Mouse (Mus musculus): ENCODE data around the gene Asb8. TPM values are rescaled to one million over a fixed set of nuclear protein-coding genes. Genes with fewer than 3 reads are reported as not detected.

Asb8 gene
- polyA plus RNA-seq, 1 experiment from 2014 or later = 40.7 TPM

DNA sequence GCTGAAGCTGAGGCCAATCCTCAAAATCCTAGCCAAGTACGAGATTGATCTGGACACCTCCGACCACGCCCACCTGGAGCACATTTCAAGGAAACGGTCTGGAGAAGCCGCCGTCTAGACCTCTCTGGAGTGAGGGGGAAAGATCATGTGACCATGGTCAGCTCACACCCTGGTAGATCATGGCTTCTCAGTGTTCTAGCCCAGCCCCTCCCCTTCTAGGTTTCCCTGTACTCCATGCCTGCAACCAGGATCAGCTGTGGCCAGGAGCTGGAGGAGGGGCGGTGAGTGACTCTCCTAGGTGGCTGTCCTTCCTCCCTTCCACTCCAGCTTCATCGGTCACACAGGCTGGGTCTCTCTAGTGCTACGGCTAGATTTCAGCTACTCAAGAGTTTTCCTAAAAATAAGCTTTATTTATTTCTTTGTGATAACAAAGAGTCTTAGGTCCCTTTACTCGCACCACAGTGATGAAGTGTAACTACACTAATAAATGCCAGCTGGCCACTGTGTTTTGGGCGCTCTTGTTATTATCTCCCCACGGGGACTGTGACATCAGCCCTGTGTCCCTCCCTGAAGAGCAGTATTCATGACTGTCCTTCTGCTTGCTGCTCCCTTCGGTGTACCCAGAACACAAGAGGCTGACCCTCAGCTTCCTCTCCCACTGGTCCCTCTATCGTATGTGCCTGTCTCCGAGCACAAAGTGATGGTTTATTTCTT, 33.3 kb downstream of the Asb8 start:
- Histone ChIP-seq H3K27me3 (ENCODE audit: poor library complexity, severe bottlenecking) (no peaks in the 10 kb centered on the region), H3K4me3 (no peak overlapping the region), H3K27ac (no peak overlapping the region), H3K36me3 (replicated peaks) (peaks cover 100% of the 10 kb centered on the region), H3K9me3 (no peaks in the 10 kb centered on the region), H3K4me1 (no peaks in the 10 kb centered on the region)
- DNase-seq (ENCODE audit: extremely low spot score, low spot score) = no peak
- 91% methylated on average over 15 of the region's 15 CpGs for WGBS

DNA sequence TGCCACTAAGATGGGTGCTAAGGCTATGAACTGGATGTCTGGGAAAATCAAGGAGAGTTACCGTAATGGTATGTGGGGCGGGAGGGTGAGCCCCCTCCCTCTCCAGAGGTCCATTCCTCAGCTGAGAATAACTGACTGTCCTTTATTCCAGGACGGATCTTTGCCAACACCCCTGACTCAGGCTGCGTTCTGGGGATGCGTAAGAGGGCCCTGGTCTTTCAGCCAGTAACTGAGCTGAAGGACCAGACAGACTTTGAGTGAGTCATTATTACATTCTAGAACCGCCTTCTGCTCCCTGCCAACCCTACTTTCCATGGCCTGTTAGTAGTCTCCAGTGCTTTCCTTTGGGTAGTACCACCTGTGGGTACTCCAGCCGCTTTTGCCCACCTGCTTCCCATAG, 34.0 kb downstream of the Asb8 start:
- H3K27ac ChIP-seq = no peak overlapping the region
- no peaks in the 10 kb centered on the region for H3K27me3 ChIP-seq (ENCODE audit: poor library complexity, severe bottlenecking)
- no peaks in the 10 kb centered on the region for H3K9me3 ChIP-seq
- no peaks in the 10 kb centered on the region for H3K4me1 ChIP-seq
- no peak for DNase-seq (ENCODE audit: extremely low spot score, low spot score)
- WGBS = 90% methylated on average over 7 of the region's 7 CpGs
- H3K36me3 ChIP-seq (replicated peaks) = peaks cover 100% of the 10 kb centered on the region
- no peak overlapping the region for H3K4me3 ChIP-seq

DNA sequence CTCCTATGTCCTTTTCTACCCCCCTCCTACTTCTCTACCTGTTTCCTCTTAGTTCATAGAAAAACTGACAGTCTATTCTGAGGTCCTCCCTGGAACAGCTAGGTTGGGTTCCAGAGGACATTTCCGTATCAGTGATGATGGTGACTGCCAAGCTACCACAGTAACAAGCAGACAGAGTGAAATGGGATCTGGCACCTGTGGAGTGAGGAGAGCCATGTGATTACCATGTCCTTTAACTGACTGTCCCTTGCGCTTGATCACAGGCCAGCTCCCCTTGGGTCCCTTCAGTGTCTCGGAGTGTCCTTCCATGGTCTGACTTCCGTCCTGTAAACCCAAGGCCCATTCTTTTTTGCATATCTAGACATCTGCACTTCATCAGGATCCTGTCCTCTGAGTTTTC, 34.4 kb downstream of the Asb8 start:
- H3K9me3 ChIP-seq = no peaks in the 10 kb centered on the region
- H3K27ac ChIP-seq = no peak overlapping the region
- H3K4me1 ChIP-seq = no peaks in the 10 kb centered on the region
- H3K4me3 ChIP-seq = no peak overlapping the region
- peaks cover 100% of the 10 kb centered on the region for H3K36me3 ChIP-seq (replicated peaks)
- no peak for DNase-seq (ENCODE audit: extremely low spot score, low spot score)
- H3K27me3 ChIP-seq (ENCODE audit: poor library complexity, severe bottlenecking) = no peaks in the 10 kb centered on the region
- WGBS = 95% methylated on average over 4 of the region's 4 CpGs

DNA sequence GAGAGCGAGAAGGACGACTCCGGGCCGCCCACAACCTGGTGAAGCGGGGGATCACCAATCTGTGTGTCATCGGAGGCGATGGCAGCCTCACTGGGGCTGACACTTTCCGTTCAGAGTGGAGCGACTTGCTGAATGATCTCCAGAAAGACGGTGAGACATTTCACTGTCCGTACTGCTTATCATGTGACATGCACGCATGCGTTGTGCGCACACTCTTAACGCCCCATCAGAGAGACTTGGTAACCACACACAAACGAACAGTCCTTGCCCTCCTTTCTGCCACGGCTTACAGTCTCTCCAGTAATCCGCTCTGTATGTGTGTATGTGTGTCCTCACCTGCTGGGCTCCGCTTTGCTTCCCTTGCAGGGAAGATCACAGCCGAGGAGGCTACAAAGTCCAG, 44.6 kb downstream of the Asb8 start:
- Histone ChIP-seq H3K27ac (no peak overlapping the region), H3K4me1 (no peaks in the 10 kb centered on the region), H3K4me3 (no peak overlapping the region), H3K27me3 (ENCODE audit: poor library complexity, severe bottlenecking) (no peaks in the 10 kb centered on the region), H3K9me3 (no peaks in the 10 kb centered on the region), H3K36me3 (replicated peaks) (peaks cover 93% of the 10 kb centered on the region)
- WGBS = 96% methylated on average over 20 of the region's 20 CpGs
- DNase-seq (ENCODE audit: extremely low spot score, low spot score) = no peak

GRCm38 (mm10) chr15:98119363-98119762, 46.1 kb downstream of the Asb8 start:
- H3K36me3 ChIP-seq (replicated peaks) = peaks cover 93% of the 10 kb centered on the region
- H3K9me3 ChIP-seq = no peaks in the 10 kb centered on the region
- DNase-seq (ENCODE audit: extremely low spot score, low spot score) = no peak
- H3K27ac ChIP-seq = no peak overlapping the region
- H3K4me3 ChIP-seq = no peak overlapping the region
- no peaks in the 10 kb centered on the region for H3K27me3 ChIP-seq (ENCODE audit: poor library complexity, severe bottlenecking)
- no peaks in the 10 kb centered on the region for H3K4me1 ChIP-seq
- WGBS = 89% methylated on average over 12 of the region's 12 CpGs

- Histone ChIP-seq H3K9me3 (no peaks in the 10 kb centered on the region), H3K27me3 (ENCODE audit: poor library complexity, severe bottlenecking) (no peaks in the 10 kb centered on the region), H3K4me3 (no peak overlapping the region), H3K4me1 (no peaks in the 10 kb centered on the region), H3K27ac (no peak overlapping the region), H3K36me3 (replicated peaks) (peaks cover 81% of the 10 kb centered on the region)
- 93% methylated on average over 5 of the region's 5 CpGs for WGBS
- DNase-seq (ENCODE audit: extremely low spot score, low spot score) = no peak
Observed at GRCm38 (mm10) chr15:98116287-98116686, 49.1 kb downstream of the Asb8 start.

DNA sequence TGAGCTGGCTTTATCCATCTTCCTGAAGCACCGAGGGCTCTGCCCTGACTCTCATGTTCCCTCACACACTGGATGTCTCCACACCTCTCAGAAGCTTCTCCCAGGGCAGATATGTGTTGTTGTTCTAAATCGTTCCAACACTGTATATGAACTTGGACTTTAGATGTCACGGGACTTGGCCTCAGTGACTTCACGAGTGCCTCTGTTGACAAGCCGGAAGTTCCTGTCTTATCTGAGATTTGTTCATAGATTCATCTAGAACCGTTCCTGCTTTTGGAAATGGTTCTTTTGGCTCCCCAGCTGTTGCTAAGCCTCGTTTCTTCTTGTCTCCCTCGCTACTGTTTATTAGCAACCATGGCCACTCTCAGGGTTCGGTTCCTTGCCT, 49.7 kb downstream of the Asb8 start:
- WGBS = 91% methylated on average over 9 of the region's 9 CpGs
- H3K27me3 ChIP-seq (ENCODE audit: poor library complexity, severe bottlenecking) = no peaks in the 10 kb centered on the region
- DNase-seq (ENCODE audit: extremely low spot score, low spot score) = no peak
- no peaks in the 10 kb centered on the region for H3K4me1 ChIP-seq
- no peak overlapping the region for H3K27ac ChIP-seq
- no peaks in the 10 kb centered on the region for H3K9me3 ChIP-seq
- H3K4me3 ChIP-seq = no peak overlapping the region
- H3K36me3 ChIP-seq (replicated peaks) = peaks cover 75% of the 10 kb centered on the region

- H3K36me3 ChIP-seq (replicated peaks) = peaks cover 70% of the 10 kb centered on the region
- no peaks in the 10 kb centered on the region for H3K27me3 ChIP-seq (ENCODE audit: poor library complexity, severe bottlenecking)
- no peak for DNase-seq (ENCODE audit: extremely low spot score, low spot score)
- 0 out of 2 replicates have a peak, but pooled peaks cover under 1% of the 10 kb centered on the region for H3K4me1 ChIP-seq
- no peak overlapping the region for H3K4me3 ChIP-seq
- H3K9me3 ChIP-seq = no peaks in the 10 kb centered on the region
- H3K27ac ChIP-seq = no peak overlapping the region
- WGBS = 87% methylated on average over 10 of the region's 10 CpGs
Observed at GRCm38 (mm10) chr15:98114852-98115778, 50.3 kb downstream of the Asb8 start.

- no peak overlapping the region for H3K4me3 ChIP-seq
- H3K4me1 ChIP-seq = peaks cover 7% of the 10 kb centered on the region
- no peaks in the 10 kb centered on the region for H3K9me3 ChIP-seq
- no peak for DNase-seq (ENCODE audit: extremely low spot score, low spot score)
- 92% methylated on average over 10 of the region's 10 CpGs for WGBS
- peaks cover 62% of the 10 kb centered on the region for H3K36me3 ChIP-seq (replicated peaks)
- no peak overlapping the region for H3K27ac ChIP-seq
- H3K27me3 ChIP-seq (ENCODE audit: poor library complexity, severe bottlenecking) = no peaks in the 10 kb centered on the region
Observed at GRCm38 (mm10) chr15:98114098-98114851, 51.1 kb downstream of the Asb8 start.

- peaks cover 31% of the 10 kb centered on the region for H3K4me1 ChIP-seq
- H3K27ac ChIP-seq = no peak overlapping the region
- no peak for DNase-seq (ENCODE audit: extremely low spot score, low spot score)
- H3K27me3 ChIP-seq (ENCODE audit: poor library complexity, severe bottlenecking) = no peaks in the 10 kb centered on the region
- no peak overlapping the region for H3K4me3 ChIP-seq
- WGBS = 85% methylated on average over 5 of the region's 5 CpGs
- H3K9me3 ChIP-seq = no peaks in the 10 kb centered on the region
- peaks cover 39% of the 10 kb centered on the region for H3K36me3 ChIP-seq (replicated peaks)
Observed at GRCm38 (mm10) chr15:98111791-98112190, 53.6 kb downstream of the Asb8 start.

- WGBS = 6% methylated on average over 37 of the region's 37 CpGs
- Histone ChIP-seq H3K9me3 (no peaks in the 10 kb centered on the region), H3K27ac (peak overlapping the region; percentile 90), H3K27me3 (ENCODE audit: poor library complexity, severe bottlenecking) (no peaks in the 10 kb centered on the region), H3K4me1 (peaks cover 31% of the 10 kb centered on the region), H3K4me3 (peak overlapping the region; percentile 63), H3K36me3 (replicated peaks) (peaks cover 11% of the 10 kb centered on the region)
- peak; percentile 84 for DNase-seq (ENCODE audit: extremely low spot score, low spot score)
Observed at GRCm38 (mm10) chr15:98108297-98109152, 56.9 kb downstream of the Asb8 start.

- Histone ChIP-seq H3K9me3 (no peaks in the 10 kb centered on the region), H3K36me3 (replicated peaks) (peaks cover 9% of the 10 kb centered on the region), H3K27me3 (ENCODE audit: poor library complexity, severe bottlenecking) (no peaks in the 10 kb centered on the region), H3K4me1 (peaks cover 31% of the 10 kb centered on the region), H3K4me3 (peak overlapping the region; percentile 63), H3K27ac (peak overlapping the region; percentile 90)
- no peak for DNase-seq (ENCODE audit: extremely low spot score, low spot score)
- WGBS = 34% methylated on average over 11 of the region's 11 CpGs
Observed at GRCm38 (mm10) chr15:98107703-98108296, 57.6 kb downstream of the Asb8 start.
